Mouse (Mus musculus) intestine, embryonic 16.5 days (tissue): ENCODE results near the gene Arhgap8. TPM values are rescaled to one million over a fixed set of nuclear protein-coding genes. Genes with fewer than 3 reads are reported as not detected.

Experiments
- ATAC-seq: fragments of 200-750 bp; cut with Nextera tagmentation; 2 replicates; pipeline ENCODE4 v1.8.0; 2017; ENCODE audit warnings: moderate TSS enrichment, moderate library complexity
- H3K27ac ChIP-seq: fragments of 300-500 bp; sonication (generic); 2 replicates; pipeline ENCODE4 v1.5.1; 2014; ENCODE audit warnings: mild to moderate bottlenecking, low read length
- H3K27me3 ChIP-seq: fragments of 300-500 bp; sonication (generic); replicated peaks from 2 replicates; pipeline ENCODE4 v1.6.1; 2014; ENCODE audit warnings: low read length, control low read depth, mixed read lengths; ENCODE audit not compliant: control insufficient read depth, insufficient read depth
- H3K36me3 ChIP-seq: fragments of 300-500 bp; sonication (generic); 2 replicates; pipeline ENCODE4 v1.6.1; 2014; ENCODE audit warnings: low read length, control low read depth; ENCODE audit not compliant: control insufficient read depth, insufficient read depth
- H3K4me1 ChIP-seq: fragments of 300-500 bp; sonication (generic); 2 replicates; pipeline ENCODE4 v1.6.1; 2014; ENCODE audit warnings: low read length, control low read depth, mixed read lengths; ENCODE audit not compliant: control insufficient read depth, insufficient read depth
- H3K4me2 ChIP-seq: fragments of 300-500 bp; sonication (generic); 2 replicates; pipeline ENCODE4 v1.6.1; 2014; ENCODE audit warnings: low read depth, low read length, control low read depth
- H3K4me3 ChIP-seq: fragments of 300-500 bp; sonication (generic); 2 replicates; pipeline ENCODE4 v1.5.1; 2014; ENCODE audit warnings: mild to moderate bottlenecking, low read length
- H3K9ac ChIP-seq: fragments of 300-500 bp; sonication (generic); 2 replicates; pipeline ENCODE4 v1.6.1; 2014; ENCODE audit warnings: low read depth, low read length
- H3K9me3 ChIP-seq: fragments of 300-500 bp; sonication (generic); 2 replicates; pipeline ENCODE4 v1.6.1; 2016; ENCODE audit warnings: low read length, control low read depth; ENCODE audit not compliant: control insufficient read depth
- WGBS: fragments of 180-500 bp; shearing (Covaris S2); extraction: QIAGEN DNeasy Blood & Tissue Kit; methylation state at CpG from one replicate; pipeline ENCODE4 v1.1.7; 2014; 5-methylcytosine and 5-hydroxymethylcytosine counted together
- polyA plus RNA-seq: library from polyadenylated mRNA; unstranded; fragments of >200 nt; fragmentation: Nextera tagmentation; extraction: Ambion mirVana; gene quantifications from 2 replicates; pipeline ENCODE4 v1.2.1, GENCODE M21; 2015

The Arhgap8 gene
- polyA plus RNA-seq, 1 experiment from 2014 or later: 16.3 TPM

- H3K9me3 ChIP-seq: no peaks in the 10 kb centered on the region
- no peak for ATAC-seq
- H3K4me1 ChIP-seq: no peaks in the 10 kb centered on the region
- no peaks in the 10 kb centered on the region; the same call in none of the 2 replicates for H3K36me3 ChIP-seq
- no peak overlapping the region for H3K9ac ChIP-seq
- 85% methylated on average over 5 of the region's 5 CpGs for WGBS
- H3K27me3 ChIP-seq: no peaks in the 10 kb centered on the region
- H3K4me3 ChIP-seq: no peak overlapping the region
- no peak overlapping the region for H3K27ac ChIP-seq
- H3K4me2 ChIP-seq: no peak overlapping the region
Observed at GRCm38 (mm10) chr15:84800132-84800531, 80.3 kb downstream of the Arhgap8 start.

- ATAC-seq: no peak
- no peak overlapping the region for H3K4me3 ChIP-seq
- H3K9me3 ChIP-seq: no peaks in the 10 kb centered on the region
- no peak overlapping the region for H3K4me2 ChIP-seq
- 55% methylated on average over 3 of the region's 3 CpGs for WGBS
- no peaks in the 10 kb centered on the region for H3K36me3 ChIP-seq
- no peaks in the 10 kb centered on the region for H3K4me1 ChIP-seq
- no peak overlapping the region for H3K9ac ChIP-seq
- H3K27ac ChIP-seq: no peak overlapping the region
- no peaks in the 10 kb centered on the region for H3K27me3 ChIP-seq
Observed at GRCm38 (mm10) chr15:84803685-84804084, 83.8 kb downstream of the Arhgap8 start.

- H3K4me2 ChIP-seq: 0 out of 2 replicates have a peak overlapping the region, but pooled peaks have one; percentile 9
- H3K27ac ChIP-seq: no peak overlapping the region
- no peaks in the 10 kb centered on the region for H3K36me3 ChIP-seq
- peaks cover 12% of the 10 kb centered on the region for H3K4me1 ChIP-seq
- 35% methylated on average over 21 of the region's 21 CpGs for WGBS
- no peaks in the 10 kb centered on the region for H3K27me3 ChIP-seq
- H3K9ac ChIP-seq: no peak overlapping the region
- peak; percentile 90 for ATAC-seq
- no peak overlapping the region for H3K4me3 ChIP-seq
- H3K9me3 ChIP-seq: no peaks in the 10 kb centered on the region
Observed at GRCm38 (mm10) chr15:84809275-84809952, 89.6 kb downstream of the Arhgap8 start.

- Histone ChIP-seq H3K4me3 (no peak overlapping the region), H3K4me2 (no peak overlapping the region), H3K27ac (no peak overlapping the region), H3K9me3 (no peaks in the 10 kb centered on the region), H3K36me3 (no peaks in the 10 kb centered on the region), H3K27me3 (no peaks in the 10 kb centered on the region), H3K4me1 (peaks cover 12% of the 10 kb centered on the region), H3K9ac (no peak overlapping the region)
- 69% methylated on average over 5 of the region's 5 CpGs for WGBS
- ATAC-seq: no peak
Observed at GRCm38 (mm10) chr15:84811126-84811525, 91.3 kb downstream of the Arhgap8 start.

GRCm38 (mm10) chr15:84812831-84813357 lies 93.0 kb downstream of the Arhgap8 start:
- H3K4me1 ChIP-seq: peaks cover 12% of the 10 kb centered on the region
- no peaks in the 10 kb centered on the region for H3K9me3 ChIP-seq
- no peak for ATAC-seq
- H3K27me3 ChIP-seq: no peaks in the 10 kb centered on the region
- 79% methylated on average over 11 of the region's 11 CpGs for WGBS
- H3K9ac ChIP-seq: no peak overlapping the region
- H3K36me3 ChIP-seq: no peaks in the 10 kb centered on the region
- H3K4me3 ChIP-seq: no peak overlapping the region
- no peak overlapping the region for H3K4me2 ChIP-seq
- no peak overlapping the region for H3K27ac ChIP-seq

- H3K4me1 ChIP-seq: 0 out of 2 replicates have a peak, but pooled peaks cover 2% of the 10 kb centered on the region
- 46% methylated on average over 4 of the region's 4 CpGs for WGBS
- ATAC-seq: no peak
Observed at GRCm38 (mm10) chr15:84815171-84815570, 95.3 kb downstream of the Arhgap8 start.

GRCm38 (mm10) chr15:84817589-84817988 lies 97.7 kb downstream of the Arhgap8 start:
- no peak overlapping the region for H3K4me3 ChIP-seq
- H3K27me3 ChIP-seq: no peaks in the 10 kb centered on the region
- H3K27ac ChIP-seq: no peak overlapping the region
- no peak overlapping the region for H3K9ac ChIP-seq
- no peak for ATAC-seq
- no peak overlapping the region for H3K4me2 ChIP-seq
- no peaks in the 10 kb centered on the region for H3K36me3 ChIP-seq
- no peaks in the 10 kb centered on the region for H3K9me3 ChIP-seq
- no peaks in the 10 kb centered on the region for H3K4me1 ChIP-seq
- WGBS: 79% methylated on average over 3 of the region's 3 CpGs

More at GRCm38 (mm10) chr15:84815171-84815570, 95.3 kb downstream of the Arhgap8 start:
- no peaks in the 10 kb centered on the region for H3K27me3 ChIP-seq
- no peak overlapping the region for H3K9ac ChIP-seq
- no peaks in the 10 kb centered on the region for H3K36me3 ChIP-seq
- no peak overlapping the region for H3K4me3 ChIP-seq
- no peak overlapping the region for H3K27ac ChIP-seq
- H3K9me3 ChIP-seq: no peaks in the 10 kb centered on the region
- H3K4me2 ChIP-seq: no peak overlapping the region

- ATAC-seq: no peak
- Histone ChIP-seq H3K27ac (no peak overlapping the region), H3K36me3 (no peaks in the 10 kb centered on the region), H3K4me3 (no peak overlapping the region), H3K27me3 (no peaks in the 10 kb centered on the region), H3K9me3 (no peaks in the 10 kb centered on the region), H3K9ac (no peak overlapping the region), H3K4me1 (no peaks in the 10 kb centered on the region), H3K4me2 (no peak overlapping the region)
- 78% methylated on average over 11 of the region's 11 CpGs for WGBS
Observed at GRCm38 (mm10) chr15:84818284-84818683, 98.4 kb downstream of the Arhgap8 start.

- no peaks in the 10 kb centered on the region for H3K36me3 ChIP-seq
- no peak overlapping the region for H3K27ac ChIP-seq
- H3K27me3 ChIP-seq: no peaks in the 10 kb centered on the region
- 82% methylated on average over 4 of the region's 4 CpGs for WGBS
- no peak overlapping the region for H3K9ac ChIP-seq
- H3K4me1 ChIP-seq: no peaks in the 10 kb centered on the region
- no peak overlapping the region for H3K4me3 ChIP-seq
- ATAC-seq: no peak
- no peak overlapping the region for H3K4me2 ChIP-seq
- H3K9me3 ChIP-seq: no peaks in the 10 kb centered on the region
Observed at GRCm38 (mm10) chr15:84820811-84821210, 101.0 kb downstream of the Arhgap8 start.
